Mouse (Mus musculus) kidney, adult 11 months (tissue): ENCODE results near the gene Psat1.

Experiments
- DNase-seq: peaks from one replicate; pipeline ENCODE4 v3.0.0; 2022

Psat1 gene

GRCm38 (mm10) chr19:15864129-15864528, 83.0 kb downstream of the Psat1 start:
- DNase-seq = no peak

GRCm38 (mm10) chr19:15855379-15855778, 91.8 kb downstream of the Psat1 start:
- DNase-seq = no peak
